Comparison of ENCODE assay signal across 13 mouse cellular contexts in genomic region chr15:64031099-64031498, GRCm38 (mm10). TPM values are rescaled to one million over a fixed set of nuclear protein-coding genes. Genes with fewer than 3 reads are reported as not detected.
DNase-seq lines count a peak whose midpoint lies in the region; ATAC-seq and TF ChIP-seq lines count a peak whose summit lies in the region.
"Had no signal": no experiment of that assay in that cellular context is flagged by ENCODE, and none has a peak within 500 bp of the region (broad histone marks: within the 10 kb centered on the region; RNA-seq: fewer than 3 reads in every experiment).

No protein-coding gene starts in this region.

- peaks cover 48% of the 10 kb centered on the region for H3K4me1 ChIP-seq in hindbrain, embryonic 13.5 days (replicated peaks)
- H3K4me1 ChIP-seq in hindbrain, postnatal 0 days (ENCODE audit: insufficient read depth, low read length): peaks cover 8% of the 10 kb centered on the region; the same call in 1 of the 2 replicates
- peaks cover 10% of the 10 kb centered on the region for H3K4me1 ChIP-seq in intestine, embryonic 16.5 days (ENCODE audit: control insufficient read depth, insufficient read depth, low read length)
- peaks cover 18% of the 10 kb centered on the region; the same call in 1 of the 2 replicates for H3K4me1 ChIP-seq in stomach, embryonic 15.5 days

- H3K36me3 ChIP-seq in hindbrain, embryonic 13.5 days: no peaks in the 10 kb centered on the region
- H3K36me3 ChIP-seq in hindbrain, postnatal 0 days (ENCODE audit: insufficient read depth, low read length): no peaks in the 10 kb centered on the region
- H3K36me3 ChIP-seq in intestine, embryonic 16.5 days (ENCODE audit: control insufficient read depth, insufficient read depth, low read length): no peaks in the 10 kb centered on the region
- no peaks in the 10 kb centered on the region for H3K36me3 ChIP-seq in stomach, embryonic 15.5 days
- H3K36me3 ChIP-seq: hindbrain, embryonic 15.5 days had no signal

- no peak overlapping the region for H3K4me3 ChIP-seq in hindbrain, embryonic 13.5 days
- no peak overlapping the region for H3K4me3 ChIP-seq in hindbrain, postnatal 0 days (ENCODE audit: low read length)
- H3K4me3 ChIP-seq in intestine, embryonic 16.5 days (ENCODE audit: low read length): no peak overlapping the region
- H3K4me3 ChIP-seq in stomach, embryonic 15.5 days (replicated peaks): no peak overlapping the region
- H3K4me3 ChIP-seq: hindbrain, embryonic 15.5 days had no signal

- no peak overlapping the region for H3K27ac ChIP-seq in hindbrain, embryonic 13.5 days
- H3K27ac ChIP-seq in hindbrain, postnatal 0 days: no peak overlapping the region
- H3K27ac ChIP-seq in intestine, embryonic 16.5 days (ENCODE audit: low read length): 0 out of 2 replicates have a peak overlapping the region, but pooled peaks have one; percentile 1
- H3K27ac ChIP-seq in stomach, embryonic 15.5 days: 0 out of 2 replicates have a peak overlapping the region, but pooled peaks have one; percentile 9
- H3K27ac ChIP-seq: hindbrain, embryonic 15.5 days; kidney, postnatal 0 days had no signal

- TF ChIP-seq CTCF in hindbrain, postnatal 0 days (IDR thresholded peaks at IDR 0.05; ENCODE audit: low read depth): no peak

- no peak overlapping the region for H3K9ac ChIP-seq in hindbrain, embryonic 13.5 days
- H3K9ac ChIP-seq in hindbrain, postnatal 0 days (replicated peaks; ENCODE audit: low read length): no peak overlapping the region
- H3K9ac ChIP-seq in intestine, embryonic 16.5 days (ENCODE audit: low read depth, low read length): no peak overlapping the region
- no peak overlapping the region for H3K9ac ChIP-seq in stomach, embryonic 15.5 days
- H3K9ac ChIP-seq: hindbrain, embryonic 15.5 days had no signal

- peak; percentile 26; the same call in 1 of the 2 replicates for ATAC-seq in hindbrain, embryonic 13.5 days (ENCODE audit: low FRiP score)
- ATAC-seq in hindbrain, postnatal 0 days: no peak
- peak; percentile 74 for ATAC-seq in intestine, embryonic 16.5 days
- peak; percentile 72; the same call in 1 of the 2 replicates for ATAC-seq in stomach, embryonic 15.5 days (ENCODE audit: insufficient read depth, low FRiP score, low read depth)
- ATAC-seq: midbrain, embryonic 16.5 days had no signal

- H3K4me2 ChIP-seq in hindbrain, embryonic 13.5 days: no peak overlapping the region
- H3K4me2 ChIP-seq in hindbrain, postnatal 0 days (ENCODE audit: low read depth, low read length): no peak overlapping the region
- no peak overlapping the region for H3K4me2 ChIP-seq in intestine, embryonic 16.5 days (ENCODE audit: low read depth, low read length)
- no peak overlapping the region for H3K4me2 ChIP-seq in stomach, embryonic 15.5 days
- H3K4me2 ChIP-seq: hindbrain, embryonic 15.5 days had no signal

- H3K9me3 ChIP-seq in hindbrain, embryonic 13.5 days: no peaks in the 10 kb centered on the region
- H3K9me3 ChIP-seq in hindbrain, postnatal 0 days (ENCODE audit: low read length): no peaks in the 10 kb centered on the region
- H3K9me3 ChIP-seq in intestine, embryonic 16.5 days (ENCODE audit: control insufficient read depth, low read length): no peaks in the 10 kb centered on the region
- H3K9me3 ChIP-seq in stomach, embryonic 15.5 days: no peaks in the 10 kb centered on the region
- H3K9me3 ChIP-seq: G1E; hindbrain, embryonic 15.5 days had no signal

- no peak for DNase-seq in hindbrain, postnatal 0 days (ENCODE audit: low spot score)
- DNase-seq in retina, postnatal 1 day: peak; percentile 28
- DNase-seq in retina, embryonic 14.5 days (ENCODE audit: low spot score): no peak
- DNase-seq in adipocyte (ENCODE audit: low spot score): no peak
- no peak for DNase-seq in T-cell, adult 2 months (ENCODE audit: low spot score)
- DNase-seq: cerebellum, adult 11-12 months had no signal

- 41% methylated on average over 5 of the region's 5 CpGs for WGBS in hindbrain, embryonic 13.5 days
- WGBS in hindbrain, postnatal 0 days: 56% methylated on average over 5 of the region's 5 CpGs
- WGBS in intestine, embryonic 16.5 days: 46% methylated on average over 5 of the region's 5 CpGs
- WGBS in stomach, embryonic 15.5 days: 45% methylated on average over 5 of the region's 5 CpGs

- H3K27me3 ChIP-seq in hindbrain, embryonic 13.5 days: no peaks in the 10 kb centered on the region
- no peaks in the 10 kb centered on the region for H3K27me3 ChIP-seq in hindbrain, postnatal 0 days (ENCODE audit: insufficient read depth, low read length)
- no peaks in the 10 kb centered on the region for H3K27me3 ChIP-seq in intestine, embryonic 16.5 days (replicated peaks; ENCODE audit: control insufficient read depth, insufficient read depth, low read length)
- no peaks in the 10 kb centered on the region for H3K27me3 ChIP-seq in stomach, embryonic 15.5 days (replicated peaks)
- H3K27me3 ChIP-seq: hindbrain, embryonic 15.5 days had no signal

RNA-seq across cellular contexts. Expression of gene Fam49b, which starts 29.2 kb away (rescaled TPM):
- 109 and 113 TPM in 2 replicates for polyA plus RNA-seq in hindbrain, embryonic 13.5 days (2015; fragmentation: Nextera tagmentation; extraction: Ambion mirVana)
- 86.9 and 95.4 TPM in 2 replicates for total RNA-seq in hindbrain, postnatal 0 days (2014; rRNA removed)
- polyA plus RNA-seq in hindbrain, postnatal 0 days (2015; fragmentation: Nextera tagmentation; extraction: Ambion mirVana): 126 and 131 TPM in 2 replicates
- 43.0 and 47.6 TPM in 2 replicates for polyA plus RNA-seq in intestine, embryonic 16.5 days (2015; fragmentation: Nextera tagmentation; extraction: Ambion mirVana)
- 64.7 and 72.0 TPM in 2 replicates for polyA plus RNA-seq in stomach, embryonic 15.5 days (2015; fragmentation: Nextera tagmentation; extraction: Ambion mirVana)

Comparison
In these comparisons a context has a peak if more than half of its experiments do, and no peak if none do; other contexts are left out.
1. H3K27ac ChIP-seq: peak in intestine, embryonic 16.5 days (single experiment) and stomach, embryonic 15.5 days (single experiment); none in hindbrain, embryonic 13.5 days (single experiment) and hindbrain, postnatal 0 days (single experiment).